Mouse (Mus musculus): ENCODE measurements around the gene Syt1. TPM values are rescaled to one million over a fixed set of nuclear protein-coding genes. Genes with fewer than 3 reads are reported as not detected.

Syt1 gene
- polyA plus RNA-seq, 1 experiment from 2014 or later = 0.12 TPM

- Histone ChIP-seq H3K4me3 (ENCODE audit: low read depth, low read length) (no peak overlapping the region), H3K9ac (replicated peaks; ENCODE audit: low read depth) (no peak overlapping the region), H3K27ac (ENCODE audit: low read length) (no peak overlapping the region), H3K4me2 (replicated peaks; ENCODE audit: low read depth, low read length) (no peak overlapping the region), H3K4me1 (ENCODE audit: insufficient read depth, low read depth, low read length) (no peaks in the 10 kb centered on the region), H3K9me3 (ENCODE audit: low read length) (no peaks in the 10 kb centered on the region), H3K36me3 (ENCODE audit: insufficient read depth, low read length) (no peaks in the 10 kb centered on the region), H3K27me3 (replicated peaks; ENCODE audit: insufficient read depth, low read length) (no peaks in the 10 kb centered on the region)
- no peak for DNase-seq (ENCODE audit: low spot score)
- ATAC-seq = no peak
- WGBS = 76% methylated on average over 2 of the region's 2 CpGs
- TF ChIP-seq EP300 (IDR thresholded peaks at IDR 0.05) (no peak), CTCF (IDR thresholded peaks at IDR 0.05) (no peak)
These were observed 451.2 kb downstream of the Syt1 start for GRCm38 (mm10) chr10:108559607-108559908.

DNA sequence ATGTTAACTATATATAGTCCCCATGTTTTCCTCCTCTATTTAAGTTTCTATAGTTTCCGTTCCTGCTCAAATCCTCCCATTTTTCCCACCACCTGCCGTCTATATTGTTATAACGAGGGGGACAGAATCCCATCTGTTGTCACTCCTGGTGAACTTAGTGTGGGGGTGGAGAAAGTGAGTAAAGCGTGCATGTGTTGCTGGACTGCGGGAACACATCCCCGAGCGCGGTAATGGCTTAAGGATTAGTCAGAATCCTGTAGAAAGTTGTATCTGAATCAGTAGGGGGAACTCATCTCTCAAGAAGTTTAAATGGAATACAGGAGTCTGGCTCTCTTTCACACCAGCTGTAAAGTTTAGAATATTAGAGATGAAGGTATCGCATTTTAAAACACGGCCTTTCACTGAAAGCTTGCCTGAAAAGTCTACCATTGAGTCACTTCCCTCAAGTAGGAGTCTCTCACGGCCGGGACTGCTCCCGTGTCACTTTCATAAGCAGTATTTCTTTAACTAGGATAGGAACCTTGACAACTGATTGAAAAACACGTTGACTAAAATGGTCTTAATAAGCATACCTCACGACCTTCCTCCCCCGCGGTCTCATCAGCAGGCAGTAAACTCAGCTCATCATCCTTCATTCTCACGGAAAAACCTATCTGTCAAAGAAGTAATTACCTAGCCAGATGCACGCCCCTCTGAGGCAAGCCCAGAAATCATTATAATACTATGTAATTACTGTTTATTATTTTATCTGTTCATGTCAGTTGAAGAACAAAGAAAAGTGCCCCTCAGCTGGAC is 451.8 kb downstream of the Syt1 start:
- H3K4me1 ChIP-seq (ENCODE audit: insufficient read depth, low read depth, low read length) = no peaks in the 10 kb centered on the region
- H3K4me3 ChIP-seq (ENCODE audit: low read depth, low read length) = no peak overlapping the region
- H3K27me3 ChIP-seq (replicated peaks; ENCODE audit: insufficient read depth, low read length) = no peaks in the 10 kb centered on the region
- H3K4me2 ChIP-seq (replicated peaks; ENCODE audit: low read depth, low read length) = no peak overlapping the region
- H3K27ac ChIP-seq (ENCODE audit: low read length) = no peak overlapping the region
- 70% methylated on average over 19 of the region's 19 CpGs for WGBS
- DNase-seq (ENCODE audit: low spot score) (no peak), ATAC-seq (no peak)
- H3K9me3 ChIP-seq (ENCODE audit: low read length) = no peaks in the 10 kb centered on the region
- TF ChIP-seq CTCF (IDR thresholded peaks at IDR 0.05) (no peak), EP300 (IDR thresholded peaks at IDR 0.05) (no peak)
- H3K9ac ChIP-seq (replicated peaks; ENCODE audit: low read depth) = no peak overlapping the region
- no peaks in the 10 kb centered on the region for H3K36me3 ChIP-seq (ENCODE audit: insufficient read depth, low read length)

DNA sequence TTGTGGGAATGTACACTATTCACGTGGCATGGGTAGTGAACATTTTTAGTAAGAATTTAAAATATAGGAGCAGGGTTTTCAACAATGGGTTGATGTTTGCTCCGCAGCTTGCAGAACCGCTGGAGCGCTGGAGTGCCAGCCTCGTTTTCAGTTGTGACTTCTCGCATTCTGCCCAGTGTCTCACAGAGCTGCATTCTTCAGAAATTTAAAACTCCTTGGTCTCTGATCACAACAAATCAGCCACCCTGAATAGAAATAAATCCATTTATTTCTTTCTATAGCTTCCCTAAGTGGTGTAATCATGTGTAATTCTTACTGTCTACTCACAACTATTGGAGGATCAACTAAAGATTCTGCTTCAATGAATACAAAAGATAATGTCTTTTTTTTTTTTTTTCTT is 458.2 kb downstream of the Syt1 start:
- no peaks in the 10 kb centered on the region for H3K9me3 ChIP-seq (ENCODE audit: low read length)
- no peaks in the 10 kb centered on the region for H3K36me3 ChIP-seq (ENCODE audit: insufficient read depth, low read length)
- H3K27ac ChIP-seq (ENCODE audit: low read length) = no peak overlapping the region
- ATAC-seq (no peak), DNase-seq (ENCODE audit: low spot score) (no peak)
- H3K4me3 ChIP-seq (ENCODE audit: low read depth, low read length) = no peak overlapping the region
- no peaks in the 10 kb centered on the region for H3K4me1 ChIP-seq (ENCODE audit: insufficient read depth, low read depth, low read length)
- no peak for TF ChIP-seq EP300 (IDR thresholded peaks at IDR 0.05)
- no peak for TF ChIP-seq CTCF (IDR thresholded peaks at IDR 0.05)
- WGBS = 87% methylated on average over 6 of the region's 6 CpGs
- no peak overlapping the region for H3K9ac ChIP-seq (replicated peaks; ENCODE audit: low read depth)
- H3K27me3 ChIP-seq (replicated peaks; ENCODE audit: insufficient read depth, low read length) = no peaks in the 10 kb centered on the region
- no peak overlapping the region for H3K4me2 ChIP-seq (replicated peaks; ENCODE audit: low read depth, low read length)

DNA sequence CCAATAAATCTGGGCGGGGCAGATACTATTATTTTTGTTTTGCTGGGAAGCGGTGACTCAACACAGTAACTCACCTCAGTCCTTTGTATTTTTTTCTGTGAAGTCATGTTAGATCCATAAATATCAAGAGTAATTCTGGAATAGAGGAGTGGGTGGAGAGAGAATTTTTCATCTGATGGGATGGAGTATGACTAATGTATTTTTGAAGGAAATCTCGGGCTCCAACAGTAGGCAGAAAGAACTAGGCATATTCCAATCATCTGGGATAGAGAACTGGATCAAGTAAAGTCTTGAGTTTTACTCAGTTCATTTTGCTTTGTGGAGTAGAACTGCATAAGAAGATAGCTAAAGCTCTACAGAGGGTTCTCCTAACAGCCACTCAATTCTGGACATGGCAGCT is 465.1 kb downstream of the Syt1 start:
- H3K27me3 ChIP-seq (replicated peaks; ENCODE audit: insufficient read depth, low read length) = no peaks in the 10 kb centered on the region
- H3K4me3 ChIP-seq (ENCODE audit: low read depth, low read length) = no peak overlapping the region
- DNase-seq (ENCODE audit: low spot score) (no peak), ATAC-seq (no peak)
- no peaks in the 10 kb centered on the region for H3K9me3 ChIP-seq (ENCODE audit: low read length)
- no peaks in the 10 kb centered on the region for H3K4me1 ChIP-seq (ENCODE audit: insufficient read depth, low read depth, low read length)
- no peak overlapping the region for H3K27ac ChIP-seq (ENCODE audit: low read length)
- no peaks in the 10 kb centered on the region for H3K36me3 ChIP-seq (ENCODE audit: insufficient read depth, low read length)
- WGBS = 89% methylated on average over 3 of the region's 3 CpGs
- TF ChIP-seq CTCF (IDR thresholded peaks at IDR 0.05) (no peak), EP300 (IDR thresholded peaks at IDR 0.05) (no peak)
- no peak overlapping the region for H3K9ac ChIP-seq (replicated peaks; ENCODE audit: low read depth)
- H3K4me2 ChIP-seq (replicated peaks; ENCODE audit: low read depth, low read length) = no peak overlapping the region

- whole genome bisulfite sequencing = 57% methylated on average over 9 of the region's 9 CpGs
- DNase-seq (ENCODE audit: low spot score) (no peak), ATAC-seq (no peak)
- TF ChIP-seq EP300 (IDR thresholded peaks at IDR 0.05) (no peak), CTCF (IDR thresholded peaks at IDR 0.05) (peak; percentile 47)
- H3K9me3 ChIP-seq (ENCODE audit: low read length) = no peaks in the 10 kb centered on the region
- no peaks in the 10 kb centered on the region for H3K36me3 ChIP-seq (ENCODE audit: insufficient read depth, low read length)
- no peaks in the 10 kb centered on the region for H3K4me1 ChIP-seq (ENCODE audit: insufficient read depth, low read depth, low read length)
- H3K4me2 ChIP-seq (replicated peaks; ENCODE audit: low read depth, low read length) = no peak overlapping the region
- H3K27ac ChIP-seq (ENCODE audit: low read length) = no peak overlapping the region
- no peak overlapping the region for H3K4me3 ChIP-seq (ENCODE audit: low read depth, low read length)
- no peak overlapping the region for H3K9ac ChIP-seq (replicated peaks; ENCODE audit: low read depth)
- no peaks in the 10 kb centered on the region for H3K27me3 ChIP-seq (replicated peaks; ENCODE audit: insufficient read depth, low read length)
These were observed 469.2 kb downstream of the Syt1 start for GRCm38 (mm10) chr10:108541555-108541954.

DNA sequence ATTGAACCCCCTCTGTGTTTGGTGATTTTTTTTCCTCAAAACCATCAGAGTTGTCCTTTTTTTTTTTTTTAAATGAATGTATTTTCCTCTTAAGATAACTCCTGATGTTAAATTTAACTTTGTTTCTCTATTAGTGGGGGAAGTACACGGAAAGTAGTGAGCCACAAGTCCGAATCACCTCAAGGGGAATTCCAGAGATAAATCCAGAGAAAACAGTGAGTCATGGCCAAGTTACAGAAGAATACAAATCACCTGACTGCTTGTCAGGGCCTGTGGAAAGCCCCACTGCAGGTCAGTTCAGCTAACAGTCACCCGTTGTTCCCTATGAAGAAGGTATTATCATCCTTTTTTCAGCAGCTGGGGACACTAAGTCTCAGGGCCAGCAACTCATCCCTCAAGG is 472.2 kb downstream of the Syt1 start:
- H3K4me3 ChIP-seq (ENCODE audit: low read depth, low read length) = no peak overlapping the region
- 42% methylated on average over 3 of the region's 3 CpGs for WGBS
- H3K9me3 ChIP-seq (ENCODE audit: low read length) = no peaks in the 10 kb centered on the region
- H3K27ac ChIP-seq (ENCODE audit: low read length) = no peak overlapping the region
- no peaks in the 10 kb centered on the region for H3K36me3 ChIP-seq (ENCODE audit: insufficient read depth, low read length)
- no peaks in the 10 kb centered on the region for H3K4me1 ChIP-seq (ENCODE audit: insufficient read depth, low read depth, low read length)
- H3K27me3 ChIP-seq (replicated peaks; ENCODE audit: insufficient read depth, low read length) = no peaks in the 10 kb centered on the region
- ATAC-seq (peak; percentile 69), DNase-seq (ENCODE audit: low spot score) (peak; percentile 60)
- no peak overlapping the region for H3K9ac ChIP-seq (replicated peaks; ENCODE audit: low read depth)
- H3K4me2 ChIP-seq (replicated peaks; ENCODE audit: low read depth, low read length) = no peak overlapping the region
- TF ChIP-seq EP300 (IDR thresholded peaks at IDR 0.05) (peak; percentile 57), CTCF (IDR thresholded peaks at IDR 0.05) (no peak)

DNA sequence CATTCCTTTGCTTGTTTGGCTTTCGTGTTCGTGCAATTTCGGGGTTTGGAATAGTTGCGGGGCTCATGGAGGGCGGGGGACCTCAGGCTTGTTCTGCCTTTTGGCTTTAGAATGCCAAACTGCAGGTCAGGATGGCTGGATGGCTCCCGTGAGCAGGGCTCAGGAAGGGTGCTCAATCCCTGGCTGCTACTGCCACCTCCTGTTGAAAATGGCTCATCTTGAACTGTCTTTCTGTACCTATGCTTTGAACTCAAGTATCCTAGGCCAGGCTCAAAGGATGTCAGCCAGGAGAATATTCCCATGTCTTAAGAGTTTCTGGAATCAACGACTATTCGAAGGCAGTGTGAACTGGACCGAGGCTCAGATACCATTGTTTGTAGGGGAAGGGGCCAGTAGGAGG is 473.1 kb downstream of the Syt1 start:
- no peak for TF ChIP-seq EP300 (IDR thresholded peaks at IDR 0.05)
- peak; percentile 76 for TF ChIP-seq CTCF (IDR thresholded peaks at IDR 0.05)
- no peak overlapping the region for H3K4me2 ChIP-seq (replicated peaks; ENCODE audit: low read depth, low read length)
- no peak overlapping the region for H3K27ac ChIP-seq (ENCODE audit: low read length)
- WGBS = 51% methylated on average over 9 of the region's 9 CpGs
- no peaks in the 10 kb centered on the region for H3K27me3 ChIP-seq (replicated peaks; ENCODE audit: insufficient read depth, low read length)
- H3K9me3 ChIP-seq (ENCODE audit: low read length) = no peaks in the 10 kb centered on the region
- no peaks in the 10 kb centered on the region for H3K4me1 ChIP-seq (ENCODE audit: insufficient read depth, low read depth, low read length)
- peak; percentile 75 for ATAC-seq
- no peaks in the 10 kb centered on the region for H3K36me3 ChIP-seq (ENCODE audit: insufficient read depth, low read length)
- H3K4me3 ChIP-seq (ENCODE audit: low read depth, low read length) = no peak overlapping the region
- DNase-seq (ENCODE audit: low spot score) = peak; percentile 54
- no peak overlapping the region for H3K9ac ChIP-seq (replicated peaks; ENCODE audit: low read depth)
